Mouse (Mus musculus) small intestine, adult 2 months (tissue): ENCODE measurements around the gene Etnk1.
A peak's percentile ranks its signal among the peaks of the same experiment; 100 is the strongest.

Experiments
- CTCF ChIP-seq: fragments of 200-500 bp; IDR thresholded peaks from 2 replicates; pipeline ENCODE4 v1.5.1; 2012; ENCODE audit warnings: low read depth, mild to moderate bottlenecking, control low read depth, inconsistent platforms, low read length, moderate library complexity, mixed read lengths; ENCODE audit not compliant: insufficient replicate concordance, insufficient read length; ENCODE audit errors: extremely low read depth
- POLR2A ChIP-seq: fragments of 200-500 bp; IDR thresholded peaks from 2 replicates; pipeline ENCODE4 v1.6.1; 2012; ENCODE audit warnings: low read depth, mild to moderate bottlenecking, control low read depth, inconsistent platforms, low read length, moderate library complexity

GRCm38 (mm10) chr6:143166452-143167357, at the start of gene Etnk1:
- TF ChIP-seq POLR2A: peak; percentile 91
- TF ChIP-seq CTCF: peak; percentile 26; the same call in 1 of the 2 replicates
